Mouse (Mus musculus) megakaryocyte, embryonic 14.5 days (primary cell): ENCODE data around the gene Zfp423.

ENCODE experiments used
- FLI1 ChIP-seq: IDR thresholded peaks from 2 replicates; pipeline ENCODE4 v1.6.1; 2012; ENCODE audit warnings: low read length, inconsistent platforms, mixed read lengths
- GATA1 ChIP-seq: IDR thresholded peaks from 3 replicates; pipeline ENCODE4 v1.6.1; 2012; ENCODE audit warnings: mixed read lengths, low read length, inconsistent platforms, borderline replicate concordance

- TF ChIP-seq GATA1 (no peak), FLI1 (no peak)
These were observed 296.5 kb downstream of the Zfp423 start for GRCm38 (mm10) chr8:87662811-87663341.
